Mouse (Mus musculus) midbrain, postnatal 0 days (tissue): ENCODE data around the gene Olfr510. TPM values are rescaled to one million over a fixed set of nuclear protein-coding genes. Genes with fewer than 3 reads are reported as not detected.

Source experiments
- ATAC-seq: fragments of 200-750 bp; cut with Nextera tagmentation; 2 replicates; pipeline ENCODE4 v1.8.0; 2017; ENCODE audit warnings: moderate number of reproducible peaks, mild to moderate bottlenecking, moderate TSS enrichment, moderate library complexity; ENCODE audit not compliant: low FRiP score
- DNase-seq: peaks from one replicate; pipeline ENCODE4 v3.0.0-alpha.2; 2015; ENCODE audit warnings: low spot score
- H3K27ac ChIP-seq: fragments of 300-500 bp; sonication (generic); 2 replicates; pipeline ENCODE4 v1.5.1; 2014; ENCODE audit warnings: low read depth, mild to moderate bottlenecking, low read length, mixed read lengths
- H3K27me3 ChIP-seq: fragments of 300-500 bp; sonication (generic); 2 replicates; pipeline ENCODE4 v1.6.1; 2014; ENCODE audit warnings: low read length, control low read depth, mixed read lengths; ENCODE audit not compliant: insufficient read depth
- H3K36me3 ChIP-seq: fragments of 300-500 bp; sonication (generic); 2 replicates; pipeline ENCODE4 v1.6.1; 2014; ENCODE audit warnings: low read length, control low read depth, mixed read lengths; ENCODE audit not compliant: insufficient read depth
- H3K4me1 ChIP-seq: fragments of 300-500 bp; sonication (generic); 2 replicates; pipeline ENCODE4 v1.6.1; 2014; ENCODE audit warnings: mild to moderate bottlenecking, control low read depth, antibody characterized with exemption, low read length, mixed read lengths; ENCODE audit not compliant: insufficient read depth
- H3K4me2 ChIP-seq: fragments of 300-500 bp; sonication (generic); 2 replicates; pipeline ENCODE4 v1.6.1; 2014; ENCODE audit warnings: low read depth, mild to moderate bottlenecking, low read length, mixed read lengths; ENCODE audit not compliant: poor library complexity, severe bottlenecking
- H3K4me3 ChIP-seq: fragments of 300-500 bp; sonication (generic); 2 replicates; pipeline ENCODE4 v1.5.1; 2014; ENCODE audit warnings: low read depth, mild to moderate bottlenecking, low read length, moderate library complexity
- H3K9ac ChIP-seq: fragments of 300-500 bp; sonication (generic); replicated peaks from 2 replicates; pipeline ENCODE4 v1.6.1; 2014; ENCODE audit warnings: mild to moderate bottlenecking, low read length, moderate library complexity, mixed read lengths; ENCODE audit not compliant: poor library complexity, severe bottlenecking
- H3K9me3 ChIP-seq: fragments of 300-500 bp; sonication (generic); 2 replicates; pipeline ENCODE4 v1.6.1; 2016; ENCODE audit warnings: low read length, control low read depth
- CTCF ChIP-seq: IDR thresholded peaks from 2 replicates; pipeline ENCODE4 v1.5.1; 2016; ENCODE audit warnings: antibody characterized with exemption, mild to moderate bottlenecking
- whole genome bisulfite sequencing: fragments of 180-500 bp; shearing (Covaris S2); extraction: QIAGEN DNeasy Blood & Tissue Kit; methylation state at CpG from one replicate; pipeline ENCODE4 v1.1.7; 2014; 5-methylcytosine and 5-hydroxymethylcytosine counted together
- polyA plus RNA-seq: library from polyadenylated mRNA; unstranded; fragments of >200 nt; fragmentation: Nextera tagmentation; extraction: Ambion mirVana; gene quantifications from 2 replicates; pipeline ENCODE4 v1.2.1, GENCODE M21; 2015
- total RNA-seq: library from RNA; depleted of rRNA; stranded (reverse); fragments of >200 nt; gene quantifications from 2 replicates; pipeline ENCODE4 v1.2.3, GENCODE M21; 2014; rRNA removed

The Olfr510 gene
- total and polyA plus RNA-seq, 2 experiments from 2014 or later = not detected

- DNase-seq = no peak
- no peak for TF ChIP-seq CTCF
- 0 out of 2 replicates have a peak, but pooled peaks cover 3% of the 10 kb centered on the region for H3K9me3 ChIP-seq
- no peaks in the 10 kb centered on the region for H3K36me3 ChIP-seq
- no peak overlapping the region for H3K4me2 ChIP-seq
- no peak for ATAC-seq
- no peaks in the 10 kb centered on the region for H3K4me1 ChIP-seq
- no peak overlapping the region for H3K4me3 ChIP-seq
- no peaks in the 10 kb centered on the region for H3K27me3 ChIP-seq
- no peak overlapping the region for H3K9ac ChIP-seq
- WGBS = 73% methylated on average over 1 of the region's 1 CpGs
- no peak overlapping the region for H3K27ac ChIP-seq
These were observed 4.8 kb downstream of the Olfr510 start for GRCm38 (mm10) chr7:108671058-108671457.

DNA sequence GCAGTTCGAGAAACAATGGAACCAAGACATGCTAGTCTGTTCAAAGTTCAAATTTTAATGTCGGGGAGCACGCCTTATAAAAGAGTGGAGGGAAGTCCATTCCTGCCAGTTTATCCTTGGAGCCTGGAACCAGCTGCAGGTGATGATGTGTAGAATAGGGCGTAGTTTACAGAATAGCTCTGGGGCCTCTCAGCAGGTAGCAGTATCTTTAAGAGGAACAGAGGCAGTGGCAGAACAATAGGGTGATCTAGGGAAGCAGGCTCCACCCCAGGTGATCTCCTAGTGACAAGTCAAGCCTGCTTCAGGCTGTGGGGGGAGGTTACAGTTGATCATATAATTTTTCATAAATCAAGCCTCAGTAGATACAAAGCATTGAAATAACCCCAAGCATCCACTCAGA, 12.7 kb downstream of the Olfr510 start:
- no peak for TF ChIP-seq CTCF
- no peak overlapping the region for H3K4me2 ChIP-seq
- H3K36me3 ChIP-seq = no peaks in the 10 kb centered on the region
- ATAC-seq (no peak), DNase-seq (no peak)
- H3K4me3 ChIP-seq = no peak overlapping the region
- no peaks in the 10 kb centered on the region for H3K4me1 ChIP-seq
- H3K9ac ChIP-seq = no peak overlapping the region
- no peaks in the 10 kb centered on the region for H3K27me3 ChIP-seq
- no peak overlapping the region for H3K27ac ChIP-seq
- WGBS = 88% methylated on average over 4 of the region's 4 CpGs
- 0 out of 2 replicates have a peak, but pooled peaks cover 3% of the 10 kb centered on the region for H3K9me3 ChIP-seq

GRCm38 (mm10) chr7:108713020-108713419, 46.8 kb downstream of the Olfr510 start, which contains the start of gene Olfr512:
TSS of gene Olfr512 (plus strand) at chr7:108713320.
- Histone ChIP-seq H3K9me3 (no peaks in the 10 kb centered on the region), H3K4me1 (no peaks in the 10 kb centered on the region), H3K27me3 (no peaks in the 10 kb centered on the region), H3K36me3 (no peaks in the 10 kb centered on the region), H3K27ac (no peak within 1 kb of the TSS), H3K9ac (no peak within 1 kb of the TSS), H3K4me2 (no peak within 1 kb of the TSS), H3K4me3 (no peak within 1 kb of the TSS)
- TF ChIP-seq CTCF = no peak
- ATAC-seq (no peak), DNase-seq (no peak)

Other genes starting within 250 kb of the Olfr510 start
- gene Olfr497, start 246.0 kb upstream of the Olfr510 start, total RNA-seq = not detected in 2 replicates
- not detected in 2 replicates for gene Olfr497, start 246.0 kb upstream of the Olfr510 start, polyA plus RNA-seq
- not detected in 2 replicates for gene Olfr498, start 201.1 kb upstream of the Olfr510 start, total RNA-seq
- gene Olfr498, start 201.1 kb upstream of the Olfr510 start, polyA plus RNA-seq = not detected in 2 replicates
- gene Olfr502, start 141.4 kb upstream of the Olfr510 start, total RNA-seq = not detected in 2 replicates
- gene Olfr502, start 141.4 kb upstream of the Olfr510 start, polyA plus RNA-seq = not detected in 2 replicates
- not detected in 2 replicates for gene Olfr503, start 121.9 kb upstream of the Olfr510 start, total RNA-seq
- not detected in 2 replicates for gene Olfr503, start 121.9 kb upstream of the Olfr510 start, polyA plus RNA-seq
- gene Olfr504, start 100.6 kb upstream of the Olfr510 start, total RNA-seq = not detected in 2 replicates
- not detected in 2 replicates for gene Olfr504, start 100.6 kb upstream of the Olfr510 start, polyA plus RNA-seq
- gene Olfr506, start 55.6 kb upstream of the Olfr510 start, total RNA-seq = not detected in 2 replicates
- not detected in 2 replicates for gene Olfr506, start 55.6 kb upstream of the Olfr510 start, polyA plus RNA-seq
- gene Olfr507, start 44.6 kb upstream of the Olfr510 start, total RNA-seq = not detected in 2 replicates
- gene Olfr507, start 44.6 kb upstream of the Olfr510 start, polyA plus RNA-seq = not detected in 2 replicates
- not detected in 2 replicates for gene Olfr508, start 36.4 kb upstream of the Olfr510 start, total RNA-seq
- gene Olfr508, start 36.4 kb upstream of the Olfr510 start, polyA plus RNA-seq = not detected in 2 replicates
- gene Olfr509, start 14.5 kb upstream of the Olfr510 start, total RNA-seq = 0.05 TPM in 1 of 2 replicates, not detected in the other
- gene Olfr509, start 14.5 kb upstream of the Olfr510 start, polyA plus RNA-seq = not detected in 2 replicates
- gene Olfr512, start 46.9 kb downstream of the Olfr510 start, total RNA-seq = not detected in 2 replicates
- gene Olfr512, start 46.9 kb downstream of the Olfr510 start, polyA plus RNA-seq = not detected in 2 replicates
- not detected in 2 replicates for gene Olfr513, start 84.6 kb downstream of the Olfr510 start, total RNA-seq
- gene Olfr513, start 84.6 kb downstream of the Olfr510 start, polyA plus RNA-seq = not detected in 2 replicates
- not detected in 2 replicates for gene Olfr514, start 159.6 kb downstream of the Olfr510 start, total RNA-seq
- gene Olfr514, start 159.6 kb downstream of the Olfr510 start, polyA plus RNA-seq = not detected in 2 replicates
- not detected in 2 replicates for gene Olfr516, start 184.1 kb downstream of the Olfr510 start, total RNA-seq
- gene Olfr516, start 184.1 kb downstream of the Olfr510 start, polyA plus RNA-seq = not detected in 2 replicates
- not detected in 2 replicates for gene Olfr517, start 206.0 kb downstream of the Olfr510 start, total RNA-seq
- gene Olfr517, start 206.0 kb downstream of the Olfr510 start, polyA plus RNA-seq = not detected in 2 replicates
- not detected in 2 replicates for gene Olfr518, start 218.6 kb downstream of the Olfr510 start, total RNA-seq
- not detected in 2 replicates for gene Olfr518, start 218.6 kb downstream of the Olfr510 start, polyA plus RNA-seq
- not detected in 2 replicates for gene Olfr519, start 228.0 kb downstream of the Olfr510 start, total RNA-seq
- gene Olfr519, start 228.0 kb downstream of the Olfr510 start, polyA plus RNA-seq = not detected in 2 replicates